Mouse (Mus musculus): ENCODE results near the gene Cpne6. TPM values are rescaled to one million over a fixed set of nuclear protein-coding genes. Genes with fewer than 3 reads are reported as not detected.
A peak's percentile ranks its signal among the peaks of the same experiment; 100 is the strongest.

The Cpne6 gene
- polyA plus RNA-seq, 1 experiment from 2014 or later, result 0.16 TPM

DNA sequence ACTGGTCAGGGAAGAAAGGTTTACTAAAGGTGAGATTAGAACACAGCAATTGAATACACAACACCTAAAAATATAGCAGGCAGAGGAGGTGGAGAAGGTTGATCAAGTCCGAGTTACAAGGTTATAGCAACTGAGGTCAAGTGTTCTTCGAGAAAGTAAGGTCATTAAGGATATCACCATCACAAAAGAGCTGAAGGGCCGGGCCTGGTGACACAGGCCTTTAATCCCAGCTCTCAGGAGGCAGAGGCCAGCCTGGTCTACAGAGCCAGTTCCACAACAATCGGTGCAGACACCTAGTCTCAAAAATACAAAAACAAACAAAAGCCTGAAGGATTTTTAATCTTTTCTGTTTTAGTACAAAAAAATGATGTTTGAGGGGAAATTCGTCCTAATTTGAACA lies 41.1 kb downstream of the Cpne6 start:
- no peaks in the 10 kb centered on the region; the same call in 1 of the 2 replicates for H3K4me1 ChIP-seq (replicated peaks; ENCODE audit: control insufficient read depth, insufficient read depth, low read length)
- peaks cover 17% of the 10 kb centered on the region for H3K36me3 ChIP-seq (ENCODE audit: control insufficient read depth, insufficient read depth, low read length)
- no peak for ATAC-seq (replicated peaks; ENCODE audit: low FRiP score)
- H3K9me3 ChIP-seq (ENCODE audit: control insufficient read depth, low read length), result no peaks in the 10 kb centered on the region
- no peak for DNase-seq (ENCODE audit: low spot score)
- no peak overlapping the region for H3K27ac ChIP-seq (ENCODE audit: low read depth, low read length)
- H3K4me3 ChIP-seq (ENCODE audit: low read depth, low read length), result no peak overlapping the region
- 74% methylated on average over 5 of the region's 5 CpGs for WGBS
- H3K9ac ChIP-seq (ENCODE audit: low read depth, low read length), result no peak overlapping the region
- H3K4me2 ChIP-seq, result no peak overlapping the region
- no peaks in the 10 kb centered on the region for H3K27me3 ChIP-seq (replicated peaks; ENCODE audit: control insufficient read depth, insufficient read depth, low read length)

DNA sequence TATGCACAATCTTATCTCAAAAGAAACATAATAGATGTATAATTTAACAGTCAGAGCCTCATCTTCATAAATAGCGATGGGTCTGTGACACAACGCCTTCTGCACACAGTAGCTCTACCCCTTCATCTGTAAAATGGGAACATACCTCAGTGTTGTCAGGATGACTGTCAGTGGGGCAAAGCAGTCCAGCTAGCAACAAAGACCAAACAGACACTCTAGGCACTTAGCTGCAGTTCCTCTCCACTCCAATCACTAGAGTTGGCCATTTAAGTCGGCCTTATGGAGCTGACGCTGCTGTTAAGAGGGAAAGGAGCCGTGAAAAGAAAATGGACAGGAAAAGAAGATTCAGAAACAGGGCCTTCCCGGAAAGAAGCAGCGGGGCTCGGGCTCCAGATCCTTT lies 41.5 kb downstream of the Cpne6 start:
- H3K36me3 ChIP-seq (ENCODE audit: control insufficient read depth, insufficient read depth, low read length), result peaks cover 16% of the 10 kb centered on the region

DNA sequence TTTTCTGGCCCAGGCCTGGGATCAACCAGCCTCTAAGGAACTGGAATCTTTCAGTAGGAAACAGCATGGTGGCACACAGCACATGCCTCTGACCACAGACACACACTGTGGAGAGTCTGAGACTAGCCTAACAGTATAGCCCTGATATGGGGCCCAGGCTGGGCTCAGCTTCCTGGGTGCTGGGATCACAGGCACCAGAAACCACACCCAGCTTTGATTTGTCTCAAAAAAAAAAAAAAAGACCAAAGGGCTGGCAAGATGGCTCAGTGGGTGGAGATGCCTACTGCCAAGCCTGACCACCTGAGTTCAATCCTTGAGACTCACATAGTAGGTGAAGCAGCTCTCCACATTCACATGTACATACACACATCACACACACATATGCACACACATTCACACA lies 44.4 kb downstream of the Cpne6 start:
- Histone ChIP-seq H3K4me1 (replicated peaks; ENCODE audit: control insufficient read depth, insufficient read depth, low read length) (peaks cover 16% of the 10 kb centered on the region), H3K36me3 (ENCODE audit: control insufficient read depth, insufficient read depth, low read length) (no peaks in the 10 kb centered on the region), H3K4me2 (no peak overlapping the region), H3K27ac (ENCODE audit: low read depth, low read length) (no peak overlapping the region), H3K4me3 (ENCODE audit: low read depth, low read length) (no peak overlapping the region), H3K9me3 (ENCODE audit: control insufficient read depth, low read length) (no peaks in the 10 kb centered on the region), H3K27me3 (replicated peaks; ENCODE audit: control insufficient read depth, insufficient read depth, low read length) (no peaks in the 10 kb centered on the region), H3K9ac (ENCODE audit: low read depth, low read length) (no peak overlapping the region)
- DNase-seq (ENCODE audit: low spot score) (no peak), ATAC-seq (replicated peaks; ENCODE audit: low FRiP score) (no peak)

More for the DNA sequence above, 41.5 kb downstream of the Cpne6 start:
- no peak for ATAC-seq (replicated peaks; ENCODE audit: low FRiP score)
- no peak for DNase-seq (ENCODE audit: low spot score)
- H3K27me3 ChIP-seq (replicated peaks; ENCODE audit: control insufficient read depth, insufficient read depth, low read length), result no peaks in the 10 kb centered on the region
- no peaks in the 10 kb centered on the region for H3K9me3 ChIP-seq (ENCODE audit: control insufficient read depth, low read length)
- no peak overlapping the region for H3K4me2 ChIP-seq
- no peak overlapping the region for H3K27ac ChIP-seq (ENCODE audit: low read depth, low read length)
- 90% methylated on average over 8 of the region's 8 CpGs for WGBS
- no peak overlapping the region for H3K9ac ChIP-seq (ENCODE audit: low read depth, low read length)
- no peak overlapping the region for H3K4me3 ChIP-seq (ENCODE audit: low read depth, low read length)
- peaks cover 4% of the 10 kb centered on the region for H3K4me1 ChIP-seq (replicated peaks; ENCODE audit: control insufficient read depth, insufficient read depth, low read length)

DNA sequence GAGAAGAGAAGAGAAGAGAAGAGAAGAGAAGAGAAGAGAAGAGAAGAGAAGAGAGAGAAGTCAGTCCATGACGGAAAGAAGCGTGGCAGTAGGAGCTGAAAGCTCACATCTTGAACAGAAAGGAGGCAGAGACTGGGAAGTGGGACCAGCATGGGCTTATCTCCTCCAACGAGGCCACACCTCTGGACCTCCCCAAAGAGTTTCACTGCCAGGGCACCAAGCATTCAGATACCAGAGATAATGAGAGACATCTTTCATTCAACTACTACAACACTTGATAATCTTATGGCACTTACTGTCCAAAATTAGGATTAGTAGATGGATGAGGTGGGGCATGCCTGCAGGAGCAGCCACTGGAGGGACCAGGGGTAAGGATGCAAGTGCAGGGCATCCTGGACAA lies 45.5 kb downstream of the Cpne6 start:
- Histone ChIP-seq H3K9ac (ENCODE audit: low read depth, low read length) (no peak overlapping the region), H3K27me3 (replicated peaks; ENCODE audit: control insufficient read depth, insufficient read depth, low read length) (no peaks in the 10 kb centered on the region), H3K4me3 (ENCODE audit: low read depth, low read length) (no peak overlapping the region), H3K27ac (ENCODE audit: low read depth, low read length) (no peak overlapping the region), H3K9me3 (ENCODE audit: control insufficient read depth, low read length) (no peaks in the 10 kb centered on the region), H3K4me2 (no peak overlapping the region), H3K4me1 (replicated peaks; ENCODE audit: control insufficient read depth, insufficient read depth, low read length) (peaks cover 16% of the 10 kb centered on the region), H3K36me3 (ENCODE audit: control insufficient read depth, insufficient read depth, low read length) (no peaks in the 10 kb centered on the region)
- DNase-seq (ENCODE audit: low spot score), result no peak
- ATAC-seq (replicated peaks; ENCODE audit: low FRiP score), result no peak
- WGBS, result 66% methylated on average over 3 of the region's 3 CpGs

DNA sequence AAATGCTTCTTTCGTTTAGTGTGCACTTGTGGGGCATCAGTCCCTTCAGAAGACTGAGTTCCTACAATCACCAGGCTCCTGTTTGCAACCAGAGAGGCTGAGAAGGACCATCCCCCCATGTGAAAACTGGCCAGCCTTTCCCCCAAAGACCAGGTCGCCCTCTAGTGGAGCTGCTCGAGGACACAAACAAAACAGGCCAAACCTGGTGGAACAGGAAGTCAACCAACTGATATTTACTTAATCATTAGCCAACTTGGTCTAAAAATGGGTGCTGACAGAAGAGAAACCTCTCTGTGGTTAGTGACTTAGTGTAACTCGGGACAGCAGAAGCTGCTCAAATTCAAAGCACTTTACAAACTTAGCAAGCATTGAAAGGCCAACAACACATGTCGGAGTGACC lies 46.8 kb downstream of the Cpne6 start:
- no peaks in the 10 kb centered on the region for H3K27me3 ChIP-seq (replicated peaks; ENCODE audit: control insufficient read depth, insufficient read depth, low read length)
- H3K27ac ChIP-seq (ENCODE audit: low read depth, low read length), result peak overlapping the region; percentile 57; the same call in 1 of the 2 replicates
- 24% methylated on average over 5 of the region's 5 CpGs for WGBS
- no peaks in the 10 kb centered on the region for H3K9me3 ChIP-seq (ENCODE audit: control insufficient read depth, low read length)
- no peaks in the 10 kb centered on the region for H3K36me3 ChIP-seq (ENCODE audit: control insufficient read depth, insufficient read depth, low read length)
- no peak for ATAC-seq (replicated peaks; ENCODE audit: low FRiP score)
- 0 out of 2 replicates have a peak overlapping the region, but pooled peaks have one; percentile 11 for H3K4me2 ChIP-seq
- peak; percentile 72 for DNase-seq (ENCODE audit: low spot score)
- no peak overlapping the region for H3K9ac ChIP-seq (ENCODE audit: low read depth, low read length)
- peaks cover 22% of the 10 kb centered on the region for H3K4me1 ChIP-seq (replicated peaks; ENCODE audit: control insufficient read depth, insufficient read depth, low read length)
- H3K4me3 ChIP-seq (ENCODE audit: low read depth, low read length), result no peak overlapping the region

DNA sequence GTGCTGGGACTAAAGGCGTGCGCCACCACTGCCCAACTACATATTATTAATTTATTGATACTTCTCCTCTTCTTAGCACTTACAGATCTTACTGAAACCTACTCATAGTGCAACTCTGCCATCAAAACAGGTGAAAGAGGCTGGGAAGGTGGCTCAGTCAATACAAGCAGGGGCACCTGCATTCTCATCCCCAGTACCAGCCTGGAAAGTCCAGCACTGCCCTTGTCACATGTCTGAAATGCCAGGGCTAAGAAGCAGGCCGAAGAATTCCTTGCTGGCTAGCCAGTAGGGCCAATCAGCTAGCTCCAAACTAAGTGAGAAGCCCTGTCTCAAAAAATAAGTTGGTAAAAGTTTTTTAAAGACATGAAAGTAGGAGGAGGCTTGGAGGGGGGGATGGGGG lies 47.3 kb downstream of the Cpne6 start:
- H3K9ac ChIP-seq (ENCODE audit: low read depth, low read length), result peak overlapping the region; percentile 12; the same call in 1 of the 2 replicates
- no peaks in the 10 kb centered on the region for H3K9me3 ChIP-seq (ENCODE audit: control insufficient read depth, low read length)
- no peaks in the 10 kb centered on the region for H3K27me3 ChIP-seq (replicated peaks; ENCODE audit: control insufficient read depth, insufficient read depth, low read length)
- WGBS, result 90% methylated on average over 3 of the region's 3 CpGs
- peaks cover 24% of the 10 kb centered on the region for H3K4me1 ChIP-seq (replicated peaks; ENCODE audit: control insufficient read depth, insufficient read depth, low read length)
- ATAC-seq (replicated peaks; ENCODE audit: low FRiP score), result no peak
- no peak for DNase-seq (ENCODE audit: low spot score)
- no peaks in the 10 kb centered on the region for H3K36me3 ChIP-seq (ENCODE audit: control insufficient read depth, insufficient read depth, low read length)
- H3K4me2 ChIP-seq, result no peak overlapping the region
- H3K4me3 ChIP-seq (ENCODE audit: low read depth, low read length), result no peak overlapping the region
- H3K27ac ChIP-seq (ENCODE audit: low read depth, low read length), result peak overlapping the region; percentile 57

DNA sequence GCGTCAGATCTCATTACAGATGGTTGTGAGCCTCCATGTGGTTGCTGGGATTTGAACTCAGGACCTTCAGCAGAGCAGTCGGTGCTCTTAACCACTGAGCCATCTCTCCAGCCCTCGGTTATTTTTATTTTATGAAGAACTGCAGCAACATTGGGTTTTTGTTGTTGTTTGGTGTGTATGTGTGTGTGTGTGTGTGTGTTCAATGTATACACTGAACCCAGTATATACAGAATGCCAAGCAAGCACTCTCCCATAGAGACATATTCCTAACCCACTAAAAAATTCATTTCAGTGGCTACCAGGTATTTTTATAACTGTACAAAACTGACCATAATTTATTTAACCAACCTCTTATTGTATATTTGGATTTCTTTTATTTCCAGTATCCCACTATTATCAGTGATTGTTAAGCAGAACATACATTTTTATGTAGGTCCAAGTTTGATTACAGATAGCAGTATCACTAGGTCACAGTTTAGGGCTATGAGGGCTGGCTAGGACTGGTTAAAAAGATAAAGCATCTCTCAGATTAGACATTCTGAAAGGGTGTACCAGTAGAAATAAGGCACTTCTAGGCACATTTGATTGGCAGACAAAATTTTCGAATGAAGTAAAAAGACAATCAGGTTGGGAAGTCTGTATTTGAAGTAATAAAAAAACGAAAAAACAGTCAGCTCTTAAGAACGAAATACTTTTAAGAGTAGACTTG lies 48.6 kb downstream of the Cpne6 start:
- H3K4me1 ChIP-seq (replicated peaks; ENCODE audit: control insufficient read depth, insufficient read depth, low read length), result peaks cover 24% of the 10 kb centered on the region
- ATAC-seq (replicated peaks; ENCODE audit: low FRiP score), result peak; percentile 30; the same call in 1 of the 2 replicates
- DNase-seq (ENCODE audit: low spot score), result no peak
- peak overlapping the region; percentile 68 for H3K4me3 ChIP-seq (ENCODE audit: low read depth, low read length)
- no peak overlapping the region for H3K9ac ChIP-seq (ENCODE audit: low read depth, low read length)
- H3K27ac ChIP-seq (ENCODE audit: low read depth, low read length), result peak overlapping the region; percentile 99
- WGBS, result 46% methylated on average over 6 of the region's 6 CpGs
- H3K36me3 ChIP-seq (ENCODE audit: control insufficient read depth, insufficient read depth, low read length), result no peaks in the 10 kb centered on the region; the same call in 1 of the 2 replicates
- no peaks in the 10 kb centered on the region for H3K27me3 ChIP-seq (replicated peaks; ENCODE audit: control insufficient read depth, insufficient read depth, low read length)
- peak overlapping the region; percentile 92 for H3K4me2 ChIP-seq
- H3K9me3 ChIP-seq (ENCODE audit: control insufficient read depth, low read length), result no peaks in the 10 kb centered on the region

DNA sequence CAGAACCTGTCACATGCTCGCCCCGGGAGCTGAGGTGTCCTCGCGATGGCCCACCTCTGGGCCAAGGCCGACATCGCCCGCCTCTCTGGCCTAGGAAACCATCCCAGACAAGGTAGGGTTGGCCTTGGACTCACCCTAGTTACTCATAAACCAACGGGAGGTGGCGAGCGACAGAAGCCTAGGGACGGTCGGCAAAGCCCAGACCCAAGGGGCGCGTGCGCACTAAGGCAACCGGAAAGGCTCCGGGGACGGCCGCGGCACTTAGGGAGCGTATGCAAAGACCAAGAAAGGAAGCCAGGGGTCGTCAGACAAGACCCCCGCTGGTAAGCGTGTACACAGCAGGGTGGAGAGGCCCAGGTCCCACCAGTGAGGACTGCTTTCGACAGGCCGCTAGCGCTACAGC lies 49.6 kb downstream of the Cpne6 start, which contains the start of gene Dcaf11:
Gene Dcaf11, plus strand, starts transcription at position 208 of the 403 bp plus-strand sequence.
- Histone ChIP-seq H3K4me1 (replicated peaks; ENCODE audit: control insufficient read depth, insufficient read depth, low read length) (peaks cover 24% of the 10 kb centered on the region), H3K27ac (ENCODE audit: low read depth, low read length) (peak within 1 kb of the TSS; percentile 99), H3K27me3 (replicated peaks; ENCODE audit: control insufficient read depth, insufficient read depth, low read length) (no peaks in the 10 kb centered on the region), H3K4me2 (peak within 1 kb of the TSS; percentile 92), H3K9me3 (ENCODE audit: control insufficient read depth, low read length) (no peaks in the 10 kb centered on the region), H3K36me3 (ENCODE audit: control insufficient read depth, insufficient read depth, low read length) (peaks cover 5% of the 10 kb centered on the region; the same call in 1 of the 2 replicates), H3K4me3 (ENCODE audit: low read depth, low read length) (peak within 1 kb of the TSS; percentile 68), H3K9ac (ENCODE audit: low read depth, low read length) (peak within 1 kb of the TSS; percentile 85)
- peak; percentile 77 for ATAC-seq (replicated peaks; ENCODE audit: low FRiP score)
- peak; percentile 90 for DNase-seq (ENCODE audit: low spot score)
- WGBS, result under 1% methylated on average over 27 of the region's 27 CpGs

Measured in liver, embryonic 11.5 days (tissue).